Mouse (Mus musculus) embryonic fibroblast, embryonic 13.5 days (primary cell): ENCODE measurements around the gene Coro7.

ENCODE experiments used
- CTCF ChIP-seq: IDR thresholded peaks from 2 replicates; pipeline ENCODE4 v1.5.1; 2011; ENCODE audit warnings: mild to moderate bottlenecking, control low read depth, low read length, moderate library complexity, borderline replicate concordance; ENCODE audit not compliant: insufficient read depth
- POLR2A ChIP-seq: IDR thresholded peaks from 2 replicates; pipeline ENCODE4 v1.6.1; 2011; ENCODE audit warnings: low read depth, mild to moderate bottlenecking, control low read depth, low read length, moderate library complexity

- no peak for TF ChIP-seq CTCF
- TF ChIP-seq POLR2A: no peak; the same call in 1 of the 2 replicates
These were observed 80.6 kb downstream of the Coro7 start for GRCm38 (mm10) chr16:4598891-4599543.
